Mouse (Mus musculus): ENCODE data around the gene Pde4b.

DNA sequence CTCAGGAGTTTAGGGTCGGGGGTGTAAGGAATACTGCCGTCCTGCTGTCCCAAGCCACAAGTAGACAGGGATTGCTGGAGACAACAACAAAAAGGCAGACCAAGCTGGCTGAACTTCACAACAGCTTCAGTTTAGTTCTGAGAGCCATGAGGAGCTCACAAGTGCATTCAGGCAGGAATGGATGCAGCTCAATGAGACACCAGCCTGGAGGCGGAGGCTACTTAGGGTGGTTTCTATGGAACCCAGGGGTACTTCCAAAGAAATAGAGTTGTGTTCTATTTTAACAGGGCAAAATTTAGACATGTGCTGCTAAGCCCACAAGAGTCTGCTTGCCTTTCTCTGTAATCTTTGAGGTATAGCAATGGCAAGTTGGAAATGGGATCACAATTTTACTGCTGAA lies 336.8 kb downstream of the Pde4b start:
- TF ChIP-seq CTCF (IDR thresholded peaks at IDR 0.05) (no peak), EP300 (IDR thresholded peaks at IDR 0.05) (no peak)

Data from lung, postnatal 0 days (tissue).